Mouse (Mus musculus): ENCODE data around the gene Cep85l. TPM values are rescaled to one million over a fixed set of nuclear protein-coding genes. Genes with fewer than 3 reads are reported as not detected.

Cep85l gene
- total RNA-seq, 2 experiments from 2014 or later: 18.8 to 21.0 TPM

DNA sequence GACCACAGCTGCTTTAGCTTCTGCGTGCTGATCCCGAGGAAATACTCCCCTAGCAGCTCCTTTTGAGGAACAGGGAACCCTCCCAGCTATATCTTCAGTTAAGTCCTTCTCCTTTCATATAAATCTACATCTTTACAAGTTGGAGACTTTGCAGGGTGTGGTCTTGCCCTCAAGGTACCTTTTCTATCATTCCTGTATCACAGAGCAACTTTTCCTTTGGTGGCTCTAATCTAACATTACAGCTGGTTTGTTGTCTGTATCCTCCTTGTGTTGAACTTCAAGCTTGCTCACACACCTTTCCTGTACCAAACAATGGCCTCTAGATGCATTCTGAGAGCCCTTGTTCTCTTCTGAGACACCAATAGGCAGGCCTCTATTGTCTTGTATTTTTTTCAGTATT lies 145.1 kb downstream of the Cep85l start:
- intact Hi-C loops (cut with DNase I): no loop called here
- no peak for DNase-seq

- DNase-seq: no peak
- intact Hi-C loops (cut with DNase I): no loop called here
Observed at GRCm38 (mm10) chr10:53234086-53234613, 145.6 kb downstream of the Cep85l start.

DNA sequence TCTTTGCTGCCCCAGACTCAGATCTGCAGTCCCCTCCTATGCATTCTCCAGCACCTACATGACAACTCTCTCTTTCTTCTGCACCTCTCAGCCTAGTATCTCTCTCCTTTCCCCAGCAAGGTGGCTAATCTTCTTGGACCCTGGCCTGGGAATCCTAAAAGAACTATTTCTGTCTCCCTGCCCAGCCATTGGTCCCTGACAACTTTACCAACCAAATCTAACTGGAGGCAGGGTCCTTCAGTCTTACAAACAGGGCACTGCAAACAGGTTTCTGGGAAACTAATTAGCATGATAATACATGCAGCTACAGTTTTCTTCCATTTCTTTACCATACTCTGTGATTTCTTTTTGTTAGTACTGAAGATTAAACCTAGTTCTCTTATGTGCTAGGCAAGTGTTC lies 148.9 kb downstream of the Cep85l start:
- peak in 1 of 2 experiments; percentile 9 for DNase-seq

GRCm38 (mm10) chr10:53229190-53229589 lies 150.6 kb downstream of the Cep85l start:
- DNase-seq: no peak
- intact Hi-C loops (cut with DNase I): no loop called here

More for the DNA sequence above, 148.9 kb downstream of the Cep85l start:
- intact Hi-C loops (cut with DNase I): no loop called here

Other genes starting within 250 kb of the Cep85l start
- 1,000 to 10,000 TPM; 4,906 to 5,350 TPM for gene Pln, start 42.3 kb downstream of the Cep85l start, total RNA-seq (2021)
- 10 to 100 TPM; 27.9 to 30.9 TPM for gene Asf1a, start 216.8 kb upstream of the Cep85l start, total RNA-seq (2021)